Mouse (Mus musculus): ENCODE data around the gene Mtus2.
"Not testable (repeated sequence)": the region's sequence is repeated elsewhere in the genome, so short reads cannot be mapped to it uniquely, and the experiment has no call there.

Gene Mtus2

DNA sequence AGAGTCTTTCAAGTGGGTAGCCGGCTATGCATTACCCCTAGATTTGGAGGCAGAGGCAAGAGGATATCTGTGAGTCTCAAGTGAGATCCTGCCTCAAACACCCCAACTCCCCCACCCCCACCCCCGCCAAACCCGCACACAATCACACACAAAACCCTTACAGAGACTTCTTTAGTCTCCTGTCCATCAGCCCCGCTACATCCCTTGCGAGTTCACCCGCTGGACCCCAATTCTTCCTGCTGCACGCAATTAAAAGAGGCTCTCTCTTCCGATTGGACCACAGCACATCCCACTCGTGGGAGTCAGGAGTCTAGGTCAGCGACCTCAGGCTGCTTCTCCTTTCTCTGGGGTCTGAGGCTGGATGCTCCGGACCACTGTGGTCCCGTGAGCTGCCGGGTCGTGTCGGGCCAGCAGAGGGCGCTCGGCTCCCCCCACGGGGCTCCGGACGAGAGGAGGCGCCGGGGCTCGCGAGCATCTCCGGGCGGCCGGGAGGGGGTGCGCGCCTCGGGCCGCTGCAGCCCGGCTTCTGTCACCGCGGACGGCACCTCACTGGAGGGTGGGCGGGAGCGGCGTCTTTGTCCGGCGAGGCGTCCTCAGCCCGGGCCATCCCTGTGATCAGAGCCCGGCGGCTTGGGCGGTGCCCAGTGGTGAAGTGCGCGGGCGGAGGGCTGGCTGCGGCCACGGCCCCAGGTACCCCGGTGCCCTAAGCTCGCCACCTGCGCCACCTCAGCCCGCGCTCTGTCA is at the start of gene Mtus2:
Mtus2 (plus strand) TSS at position 500 of the 744 bp plus-strand sequence.
- DNase-seq (ENCODE audit: low spot score in 2 of 2): peak; percentile 90 to 96

DNA sequence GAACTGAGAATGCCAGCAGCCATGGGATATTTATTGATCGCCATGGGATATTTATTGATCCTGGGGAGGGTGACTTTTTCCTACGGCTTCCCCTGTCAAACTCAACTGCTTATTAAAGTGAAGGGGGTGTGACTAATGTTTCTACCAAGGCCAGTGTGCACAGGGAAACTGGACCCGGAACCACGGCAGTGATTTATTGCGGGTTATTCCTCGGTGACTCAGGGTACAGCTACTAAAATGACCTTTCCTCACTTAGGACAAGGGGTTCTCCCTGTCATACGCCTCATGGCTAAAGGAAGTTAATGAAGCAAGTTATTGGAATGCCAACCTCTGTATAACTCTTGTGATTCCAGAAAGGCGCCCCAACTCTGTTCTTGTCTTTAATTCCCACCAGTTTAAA is 49.3 kb upstream of the Mtus2 start:
- no peak for DNase-seq (ENCODE audit: low spot score in 2 of 2)

DNA sequence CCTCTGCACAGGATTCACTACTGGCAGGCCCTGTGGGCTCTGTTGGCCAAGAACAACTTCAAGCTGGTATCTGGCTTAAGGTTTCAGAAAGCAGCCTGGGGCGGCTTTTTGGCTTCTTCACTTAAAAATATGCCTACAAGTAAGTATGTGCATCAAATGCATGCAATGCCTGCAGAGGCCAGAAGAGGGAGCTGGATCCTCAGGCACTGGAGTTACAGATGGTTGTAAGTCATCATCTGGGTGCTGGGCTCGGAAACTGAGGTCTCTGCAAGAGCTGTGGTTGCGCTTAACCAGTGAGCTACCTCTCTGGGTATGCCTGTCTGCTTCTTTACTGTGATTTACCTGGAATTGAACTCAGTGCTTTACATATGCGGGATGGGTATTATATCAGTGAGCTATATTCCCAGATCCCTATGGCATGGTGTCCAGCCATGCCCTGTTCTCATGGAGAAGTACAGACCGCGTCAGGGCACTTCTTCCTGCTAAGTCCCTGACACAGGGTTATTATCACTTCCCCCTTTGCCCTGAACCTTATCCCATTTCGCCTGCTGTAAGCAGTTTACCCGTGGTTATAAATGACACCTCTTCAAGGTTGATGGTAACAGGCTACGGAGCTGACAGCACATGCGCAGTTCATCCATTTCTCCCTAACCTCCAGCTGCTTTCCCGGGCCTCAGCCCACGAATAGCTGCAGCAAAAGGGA is 46.2 kb upstream of the Mtus2 start:
- DNase-seq (ENCODE audit: low spot score in 2 of 2): no peak

- no peak for DNase-seq (ENCODE audit: low spot score in 2 of 2)
Measured at GRCm38 (mm10) chr5:147911744-147912143, 45.4 kb upstream of the Mtus2 start.

- DNase-seq (ENCODE audit: low spot score in 2 of 2): no peak
Measured at GRCm38 (mm10) chr5:147913241-147913842, 43.8 kb upstream of the Mtus2 start.

GRCm38 (mm10) chr5:147915038-147915566 is 42.0 kb upstream of the Mtus2 start:
- no peak for DNase-seq (ENCODE audit: low spot score in 2 of 2)

DNA sequence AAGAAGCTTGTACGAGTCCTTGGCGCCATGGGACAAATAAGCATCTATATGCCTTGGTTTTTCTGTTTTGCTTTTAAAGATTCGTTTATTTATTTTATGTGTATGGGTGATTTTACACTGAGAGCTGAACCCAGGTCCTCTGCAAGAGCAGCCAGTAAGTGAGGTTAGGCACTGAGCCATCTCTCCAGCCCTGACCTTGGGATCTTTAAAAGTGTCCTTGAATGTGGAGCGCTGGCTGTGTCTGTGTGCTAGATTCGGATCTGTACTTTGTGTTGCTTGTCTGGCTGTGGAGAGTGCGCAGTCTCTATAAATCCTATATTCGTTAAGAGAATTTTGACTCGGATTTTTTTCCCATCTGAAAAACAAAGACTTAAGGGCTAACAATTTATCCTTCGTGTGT is 40.9 kb upstream of the Mtus2 start:
- no peak for DNase-seq (ENCODE audit: low spot score in 2 of 2)

DNA sequence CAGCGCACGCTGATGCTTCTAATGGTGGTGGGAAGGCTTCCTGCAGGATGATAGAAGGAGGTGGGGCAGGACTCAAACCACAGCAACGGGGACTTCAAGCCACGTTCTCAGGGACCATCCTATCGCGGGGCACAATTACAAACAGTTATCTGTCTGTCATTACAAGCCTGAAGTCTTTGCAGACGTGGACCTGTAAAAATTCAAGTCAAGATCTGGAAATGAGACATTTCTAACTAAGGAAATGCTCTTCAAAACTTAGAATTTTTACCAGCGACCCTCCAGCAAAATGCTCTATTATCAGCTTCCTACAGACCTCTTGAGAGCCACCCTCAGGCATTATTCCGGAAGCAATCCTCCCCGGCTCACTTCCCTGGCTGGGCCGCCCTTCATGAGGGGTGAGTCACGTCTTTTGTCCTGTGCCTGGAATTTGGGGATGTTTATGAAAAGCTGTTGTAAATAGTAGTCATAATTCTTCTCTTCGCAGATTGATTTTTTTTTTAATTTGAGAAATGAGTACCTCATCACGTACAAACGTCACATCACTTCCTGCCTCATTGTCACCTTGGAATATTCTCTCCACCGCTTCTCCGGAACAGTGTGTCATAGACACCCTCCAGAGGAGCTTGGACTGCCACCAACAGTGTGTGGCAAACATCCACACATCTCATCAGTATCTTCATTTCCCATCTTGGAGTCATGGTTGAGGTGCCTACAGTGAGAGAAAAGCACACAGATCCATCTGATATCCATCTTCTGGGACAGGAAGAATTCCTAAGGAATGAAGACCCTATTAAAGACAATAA is 38.9 kb upstream of the Mtus2 start:
- DNase-seq (ENCODE audit: low spot score in 2 of 2): no peak

- no peak for DNase-seq (ENCODE audit: low spot score in 2 of 2)
Measured at GRCm38 (mm10) chr5:147924621-147925020, 32.5 kb upstream of the Mtus2 start.

GRCm38 (mm10) chr5:147925935-147926604 is 31.1 kb upstream of the Mtus2 start:
- DNase-seq (ENCODE audit: low spot score in 2 of 2): peak in 1 of 2 experiments; percentile 47

GRCm38 (mm10) chr5:147928668-147929497 is 28.2 kb upstream of the Mtus2 start:
- DNase-seq (ENCODE audit: low spot score in 2 of 2): no peak

- no peak for DNase-seq (ENCODE audit: low spot score in 2 of 2)
Measured at GRCm38 (mm10) chr5:147935096-147935495, 22.0 kb upstream of the Mtus2 start.

DNA sequence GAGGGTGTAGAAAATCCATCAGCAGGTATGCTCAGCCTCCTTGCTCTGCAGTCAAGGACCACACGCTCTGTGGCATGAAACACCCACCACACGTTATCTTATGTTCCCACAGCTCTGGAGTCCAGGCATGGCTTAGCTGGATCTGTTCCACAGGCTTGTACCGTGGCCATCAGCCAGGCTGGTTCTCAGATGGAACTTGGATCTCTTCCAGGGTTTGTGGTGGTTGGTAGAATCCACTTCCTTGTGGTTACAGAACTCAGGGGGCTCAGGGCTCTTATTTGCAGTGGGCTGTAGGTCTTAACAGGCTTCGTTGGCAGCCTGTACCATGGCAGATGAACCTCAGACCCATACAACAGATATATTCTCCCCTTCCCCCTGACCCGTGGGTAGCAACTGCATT is 17.9 kb upstream of the Mtus2 start:
- peak in 1 of 2 experiments; percentile 30 for DNase-seq (ENCODE audit: low spot score in 2 of 2)

GRCm38 (mm10) chr5:147945000-147945666 is 12.0 kb upstream of the Mtus2 start:
- peak in 1 of 2 experiments; percentile 18 for DNase-seq (ENCODE audit: low spot score in 2 of 2)

DNA sequence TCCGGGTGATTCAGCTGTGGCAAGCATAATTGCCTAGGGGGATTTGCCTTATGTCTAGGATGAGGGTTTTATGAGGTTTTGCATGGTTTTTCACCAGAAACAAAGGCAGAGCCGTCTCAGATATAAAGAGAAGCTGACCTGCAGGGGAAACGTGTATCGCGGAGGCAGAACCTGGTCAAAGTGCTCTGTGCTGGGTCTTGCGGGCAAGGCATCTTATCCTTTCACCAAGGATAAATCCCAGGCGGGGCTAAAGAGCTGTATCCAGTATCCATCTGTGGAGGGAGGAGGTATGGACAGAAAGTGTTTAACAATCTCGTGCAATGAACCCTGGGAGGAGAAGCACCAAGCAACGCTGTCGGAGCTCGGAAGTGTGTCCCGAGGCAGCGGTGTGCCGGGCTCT is 7.2 kb upstream of the Mtus2 start:
- no peak for DNase-seq (ENCODE audit: low spot score in 2 of 2)

DNA sequence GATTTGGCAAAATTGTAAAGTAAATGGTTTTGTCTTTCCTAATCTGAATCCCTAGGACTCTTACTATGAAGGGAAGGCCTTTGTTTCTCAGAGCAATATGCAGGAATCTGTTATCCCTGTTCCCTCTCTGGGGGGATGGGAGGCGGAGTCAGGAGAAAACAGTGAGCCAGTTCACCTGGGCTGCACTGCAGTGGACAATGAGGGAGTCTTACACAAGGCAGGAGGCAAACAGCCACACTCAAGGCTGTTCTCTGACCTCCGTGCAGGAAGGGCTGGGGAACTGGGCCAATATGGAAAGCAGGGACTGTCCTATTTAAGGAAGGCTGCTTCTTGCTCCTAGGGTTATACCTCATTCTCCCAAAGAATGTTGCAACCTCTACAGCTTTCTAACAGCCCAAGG is 5.4 kb upstream of the Mtus2 start:
- no peak for DNase-seq (ENCODE audit: low spot score in 2 of 2)

DNA sequence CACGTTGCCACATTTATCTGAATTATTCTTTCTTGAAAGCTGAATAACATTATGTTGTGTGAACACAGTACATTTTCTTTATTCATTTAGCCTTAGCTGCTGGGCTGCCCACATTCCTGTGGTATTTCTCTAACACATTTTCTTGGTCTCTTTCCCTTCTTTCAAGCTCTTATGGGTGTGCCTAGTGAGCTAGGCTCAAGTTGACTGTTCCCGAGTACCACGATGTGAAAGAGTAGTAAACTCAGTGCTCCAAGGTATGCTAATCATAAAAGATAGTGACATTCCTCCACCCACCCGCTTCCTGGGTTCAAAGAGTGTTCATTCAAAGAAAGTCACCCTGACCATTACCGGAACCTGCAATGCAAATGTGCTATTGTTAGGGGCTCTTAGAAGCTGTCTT is 3.9 kb upstream of the Mtus2 start:
- DNase-seq (ENCODE audit: low spot score in 2 of 2): not testable (repeated sequence)

GRCm38 (mm10) chr5:147955671-147956070 is 1.4 kb upstream of the Mtus2 start:
- DNase-seq (ENCODE audit: low spot score in 2 of 2): no peak

GRCm38 (mm10) chr5:147956421-147956820 is 699 bp upstream of the Mtus2 start:
- no peak for DNase-seq (ENCODE audit: low spot score in 2 of 2)
